Mouse (Mus musculus) mature B cell (primary cell): ENCODE measurements around the gene Ctdsp1.

Experiments
- in situ Hi-C: fragments of 300-500 bp; cut with MboI; formaldehyde crosslinking; loops from 2 replicates; pipeline ENCODE4 v1.14.3; 2019

Gene Ctdsp1

DNA sequence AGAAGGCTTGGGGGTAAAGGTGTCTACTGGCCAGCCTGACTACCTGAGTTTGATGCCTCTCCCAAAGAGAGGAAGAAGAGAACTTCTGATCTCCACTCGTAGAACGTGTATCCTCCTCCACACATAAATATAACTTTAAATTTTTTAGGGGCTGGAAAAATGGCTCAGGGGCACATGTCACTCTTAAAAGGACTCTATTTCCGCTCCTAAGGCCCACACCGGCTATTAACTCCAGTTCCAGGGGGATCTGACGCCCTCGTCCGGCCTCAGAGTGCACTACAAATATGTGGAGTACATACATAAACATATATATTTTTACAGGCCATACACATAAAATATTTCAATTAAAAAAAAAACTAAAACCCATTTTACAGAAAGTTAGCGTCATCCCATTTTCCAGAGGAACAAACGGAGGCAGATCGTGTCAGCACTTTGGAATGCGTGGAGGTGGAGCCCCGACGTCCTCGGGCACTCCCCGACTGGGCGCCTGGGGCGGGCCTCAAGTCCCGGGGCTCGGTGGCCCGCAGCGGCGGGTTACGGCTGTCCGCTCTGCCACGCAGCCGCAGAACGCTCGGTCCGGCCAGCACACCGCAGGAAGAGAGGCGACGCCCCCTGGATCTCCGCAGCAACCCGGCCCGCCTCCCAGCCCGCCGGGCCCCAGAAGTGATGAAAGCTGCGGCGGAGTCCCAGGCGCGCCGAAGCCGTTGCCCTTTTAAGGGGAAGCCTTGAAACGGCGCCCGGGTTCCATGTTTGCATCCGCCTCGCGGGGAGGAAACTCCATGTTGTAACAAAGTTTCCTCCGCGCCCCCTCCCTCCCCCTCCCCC is at the start of gene Ctdsp1:
Ctdsp1 (plus strand) TSS at position 586 of the 825 bp plus-strand sequence.
- in situ Hi-C loops, result no loop called here

GRCm38 (mm10) chr1:74341898-74342297 is 49.4 kb upstream of the Ctdsp1 start:
- in situ Hi-C loops, result no loop called here

DNA sequence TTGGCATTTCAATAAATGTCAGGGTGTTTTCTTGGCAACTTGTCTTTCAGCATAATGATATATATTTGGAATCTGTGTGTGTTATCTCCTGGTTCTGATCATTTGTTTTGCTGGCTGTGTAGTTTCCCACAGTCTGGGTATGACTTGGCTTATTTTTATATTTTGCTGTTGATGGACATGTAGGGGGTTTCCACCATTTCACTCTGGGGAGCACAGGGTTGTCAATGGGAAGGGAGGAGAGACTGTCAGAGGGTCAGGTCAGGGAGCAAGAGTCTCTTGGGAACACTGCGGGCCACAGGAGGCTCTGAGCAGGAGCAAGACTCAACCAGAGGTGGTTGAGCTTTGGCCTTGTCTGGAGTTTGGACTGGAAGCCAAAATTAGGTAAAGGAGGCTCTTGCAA is 49.0 kb upstream of the Ctdsp1 start:
- in situ Hi-C loops, result no loop called here

GRCm38 (mm10) chr1:74343161-74343560 is 48.1 kb upstream of the Ctdsp1 start:
- in situ Hi-C loops, result no loop called here

- in situ Hi-C loops, result no loop called here
These were observed 47.0 kb upstream of the Ctdsp1 start for GRCm38 (mm10) chr1:74344163-74344916.

DNA sequence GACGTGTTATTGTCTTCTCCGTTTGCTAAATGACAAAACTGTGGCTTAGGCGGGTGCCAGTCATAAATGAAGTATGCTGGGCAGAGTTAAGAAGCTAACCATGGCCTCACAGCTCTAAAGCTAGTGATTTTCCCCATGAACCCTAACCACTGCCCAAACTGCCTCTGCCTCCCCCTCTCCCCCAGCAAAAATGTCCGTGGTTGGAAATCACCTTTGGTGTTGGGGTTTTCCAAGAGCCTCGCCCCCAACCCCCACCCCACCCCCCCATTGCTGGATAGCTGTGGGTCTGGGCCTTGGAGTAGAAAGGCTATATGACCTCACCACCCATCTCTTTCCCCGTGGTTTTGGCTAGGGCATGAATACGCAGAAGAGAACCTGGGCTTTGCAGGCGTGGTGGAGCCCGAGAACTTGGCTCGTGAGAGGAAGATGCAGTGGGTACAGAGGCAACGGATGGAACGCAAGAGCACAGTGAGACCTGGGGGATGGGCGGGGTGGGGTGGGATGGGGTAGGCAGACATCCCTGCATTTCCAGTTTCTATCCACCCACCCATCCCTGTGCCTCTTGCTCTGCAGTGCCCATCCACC is 40.0 kb upstream of the Ctdsp1 start:
- in situ Hi-C loops, result no loop called here

DNA sequence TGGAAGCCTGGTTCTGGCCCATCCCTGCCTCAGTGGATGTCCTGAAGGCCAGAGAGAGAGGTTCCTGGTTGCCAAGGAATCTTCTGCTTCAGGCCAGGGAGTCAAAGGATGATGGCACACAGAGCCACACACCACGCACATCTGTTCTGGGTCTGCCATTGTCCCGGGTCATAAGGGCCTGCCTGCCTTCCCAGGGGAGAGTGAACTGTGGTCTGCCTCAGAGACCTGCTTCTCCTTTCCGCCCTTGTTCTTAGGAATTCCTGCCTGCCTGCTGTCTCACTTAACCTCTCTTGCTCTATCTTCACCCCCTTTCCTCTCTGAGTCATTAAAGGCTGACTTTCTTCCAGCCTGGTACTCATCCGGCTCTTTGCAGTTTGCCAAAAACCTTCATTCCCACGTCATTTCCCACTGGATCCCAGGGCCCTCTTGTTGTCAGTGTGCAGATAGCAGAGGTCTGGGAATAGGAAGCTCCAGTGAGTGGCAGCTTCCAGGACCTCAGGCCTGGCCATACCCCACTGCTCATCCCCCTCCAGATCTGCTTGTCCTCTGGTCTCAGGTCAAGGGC is 38.7 kb upstream of the Ctdsp1 start:
- in situ Hi-C loops, result no loop called here

DNA sequence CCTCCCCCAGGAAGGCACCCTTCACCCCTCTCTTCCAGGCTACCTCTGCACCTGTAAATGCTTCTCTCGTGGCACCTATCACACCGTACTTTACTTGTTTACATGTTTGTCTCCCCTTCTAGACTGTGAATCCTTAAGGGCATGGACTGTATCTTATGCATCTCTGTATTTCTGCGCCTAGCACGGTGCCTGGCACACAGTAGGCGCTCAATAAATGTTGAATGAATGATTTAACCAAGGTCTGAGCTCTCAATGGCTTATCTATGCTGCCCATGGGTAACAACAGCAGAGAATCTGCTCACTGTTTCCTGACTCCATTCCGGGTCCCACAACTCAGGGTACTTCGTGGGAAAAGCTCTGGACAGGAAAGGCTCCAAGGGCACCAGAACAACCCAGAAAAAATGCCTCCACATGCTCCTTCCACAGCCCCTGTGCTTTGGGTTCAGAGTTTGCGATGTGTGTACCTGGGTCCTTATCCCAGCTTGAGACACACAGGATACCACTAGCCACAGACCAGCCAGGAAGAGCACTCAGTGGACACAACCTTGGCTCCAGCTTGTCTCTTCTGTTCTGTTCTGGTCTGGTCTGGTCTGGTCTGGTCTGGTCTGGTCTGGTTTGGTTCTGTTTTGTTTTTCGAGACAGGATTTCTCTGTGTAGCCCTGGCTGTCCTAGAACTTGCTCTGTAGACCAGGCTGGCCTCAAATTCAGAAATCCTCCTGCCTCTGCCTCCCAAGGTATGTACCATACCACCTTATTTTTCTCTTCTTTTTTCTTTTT is 37.7 kb upstream of the Ctdsp1 start:
- in situ Hi-C loops, result no loop called here

- in situ Hi-C loops, result no loop called here
These were observed 33.8 kb upstream of the Ctdsp1 start for GRCm38 (mm10) chr1:74357531-74357930.

DNA sequence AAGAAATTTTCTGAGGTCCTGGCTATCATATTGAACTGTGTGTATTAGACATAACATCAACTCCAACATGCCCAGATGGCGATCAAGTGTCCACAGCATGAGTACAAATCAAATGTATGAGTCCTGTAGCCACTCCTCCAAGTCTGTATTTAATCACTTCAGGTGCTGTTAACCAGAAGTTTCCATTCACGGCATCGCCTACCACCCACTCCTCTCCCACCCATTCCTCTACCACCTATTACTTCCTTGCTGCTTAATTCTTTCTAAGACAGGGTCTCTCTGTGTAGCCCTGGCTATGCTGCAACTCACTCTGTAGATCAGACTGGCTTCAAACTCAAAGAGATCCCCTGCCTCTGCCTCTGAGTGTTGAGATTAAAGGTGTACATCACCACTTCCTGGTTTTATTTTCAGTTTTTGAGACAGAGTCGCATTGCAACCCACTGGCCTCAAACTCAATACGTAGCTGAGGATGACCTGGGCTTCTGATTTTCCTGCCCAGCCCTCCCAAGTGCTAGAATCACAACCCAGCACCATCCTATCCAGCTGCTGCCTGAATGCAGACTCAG is 31.3 kb upstream of the Ctdsp1 start:
- in situ Hi-C loops, result no loop called here

DNA sequence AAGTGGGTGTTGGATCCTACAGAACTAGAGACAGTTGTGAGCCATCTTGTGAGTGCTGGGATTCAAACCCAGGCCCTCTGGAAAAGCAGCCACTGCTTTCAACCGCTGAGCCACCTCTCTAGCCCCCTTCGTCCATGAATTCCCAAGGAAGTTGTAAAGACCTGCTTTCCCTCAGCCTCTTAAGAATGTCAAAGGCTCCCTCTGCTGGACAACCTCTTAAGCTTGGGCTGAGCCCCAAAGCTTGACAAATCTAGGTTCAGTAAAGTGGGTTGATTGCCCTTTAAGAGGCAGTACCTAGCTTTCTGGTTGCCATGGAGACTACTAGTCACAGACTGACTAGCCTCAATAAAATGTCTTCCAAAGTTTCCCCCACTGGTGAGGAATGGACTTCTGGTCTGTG is 29.5 kb upstream of the Ctdsp1 start, which contains the start of gene Catip:
Catip (plus strand) TSS at position 297 of the 400 bp plus-strand sequence.
- in situ Hi-C loops, result no loop called here

- in situ Hi-C loops, result no loop called here
These were observed 28.7 kb upstream of the Ctdsp1 start for GRCm38 (mm10) chr1:74362325-74363229.

- in situ Hi-C loops, result no loop called here
These were observed 27.9 kb upstream of the Ctdsp1 start for GRCm38 (mm10) chr1:74363437-74363836.

DNA sequence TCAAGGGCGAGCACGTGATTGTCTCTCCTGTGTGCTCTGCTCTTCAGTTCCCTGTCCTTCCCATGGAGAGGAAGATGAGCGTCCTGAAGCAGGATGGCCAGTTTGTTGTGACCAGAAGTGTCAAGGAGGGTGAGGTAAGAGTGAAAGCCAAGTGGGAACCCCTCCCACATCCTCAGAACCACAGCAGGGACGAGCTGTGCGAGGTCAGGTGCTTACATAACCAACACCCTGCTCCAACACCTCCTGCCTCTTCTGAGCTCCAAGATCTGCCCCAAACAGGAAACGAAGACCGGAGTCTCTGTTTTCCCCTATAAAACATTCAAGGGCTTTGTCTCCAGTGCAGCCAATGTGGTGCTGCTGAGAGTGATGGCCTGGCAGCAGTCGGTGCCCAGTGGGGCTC is 27.0 kb upstream of the Ctdsp1 start:
- in situ Hi-C loops, result no loop called here

DNA sequence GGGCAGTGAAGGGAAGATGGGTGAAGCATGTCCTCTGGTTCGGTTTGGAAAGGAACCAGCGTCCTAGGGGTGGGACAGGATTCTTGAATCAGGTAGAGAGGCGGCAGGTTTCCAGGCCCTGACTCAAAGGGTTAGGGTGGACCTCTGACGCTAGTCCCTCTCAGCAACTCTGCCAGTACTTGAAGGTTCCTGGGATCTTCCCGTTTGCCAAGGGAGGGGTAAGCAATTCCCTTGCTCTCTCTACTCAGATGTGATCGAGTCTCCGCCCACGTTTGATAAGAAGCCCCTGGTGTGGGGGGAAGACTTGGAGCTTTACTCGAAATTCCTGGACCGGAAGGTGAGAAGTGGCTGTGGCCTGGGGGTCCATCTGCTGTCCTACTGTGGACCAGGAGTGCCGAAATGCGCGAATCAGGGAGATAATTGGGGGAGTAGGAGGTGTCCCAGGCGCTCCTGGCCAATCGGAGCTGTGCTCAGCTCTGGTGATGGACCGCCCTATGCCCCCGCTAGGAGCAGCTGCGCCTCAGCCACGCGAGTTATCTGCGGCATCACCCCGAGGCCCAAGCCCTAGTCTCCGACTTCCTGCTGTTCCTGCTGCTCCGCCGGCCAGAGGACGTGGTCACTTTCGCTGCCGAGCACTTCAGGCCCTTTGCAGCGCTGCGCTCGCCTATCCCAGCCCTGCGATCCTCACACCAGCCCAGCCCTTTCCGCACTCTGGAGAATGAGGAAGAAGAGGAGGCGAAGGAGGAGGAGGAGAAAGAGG is 23.2 kb upstream of the Ctdsp1 start:
- in situ Hi-C loops, result no loop called here

DNA sequence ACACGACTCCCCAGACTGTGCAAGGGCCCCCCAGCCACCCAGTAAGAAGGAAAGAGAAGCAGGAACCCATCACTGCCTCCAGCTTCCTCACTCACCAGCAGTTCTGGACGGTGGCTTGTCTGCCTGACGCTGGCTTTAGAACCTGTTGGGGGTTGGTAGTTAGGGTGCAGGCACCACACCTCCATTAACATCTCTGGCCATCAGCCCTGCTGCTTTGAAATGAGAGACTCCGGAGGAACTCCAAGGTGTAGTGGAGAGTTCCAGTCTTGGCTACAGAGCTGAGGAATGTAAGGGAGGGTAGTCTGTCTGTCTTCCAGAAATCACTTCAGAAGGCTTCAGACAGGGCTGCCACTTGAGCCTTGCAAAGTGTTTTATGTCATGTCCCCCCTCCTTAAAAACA is 21.3 kb upstream of the Ctdsp1 start:
- in situ Hi-C loops, result no loop called here

DNA sequence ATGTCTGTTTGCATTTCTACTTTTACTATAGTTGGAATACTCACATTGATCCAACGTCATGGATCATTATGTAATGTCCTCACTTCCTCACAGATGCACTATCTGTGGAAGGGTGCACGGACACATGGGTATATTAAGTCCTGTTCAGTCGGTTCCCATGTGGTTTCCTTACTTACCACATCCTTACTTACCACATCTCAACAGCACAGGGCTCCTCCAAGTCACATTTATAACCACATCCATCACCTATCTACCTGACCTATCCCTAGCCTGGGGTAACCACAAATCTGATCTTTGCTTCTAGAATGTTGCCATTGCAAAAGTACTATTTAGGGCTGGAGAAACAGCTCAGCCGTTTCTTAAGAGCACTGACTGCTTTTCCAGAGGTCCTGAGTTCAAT is 17.9 kb upstream of the Ctdsp1 start:
- in situ Hi-C loops, result no loop called here

DNA sequence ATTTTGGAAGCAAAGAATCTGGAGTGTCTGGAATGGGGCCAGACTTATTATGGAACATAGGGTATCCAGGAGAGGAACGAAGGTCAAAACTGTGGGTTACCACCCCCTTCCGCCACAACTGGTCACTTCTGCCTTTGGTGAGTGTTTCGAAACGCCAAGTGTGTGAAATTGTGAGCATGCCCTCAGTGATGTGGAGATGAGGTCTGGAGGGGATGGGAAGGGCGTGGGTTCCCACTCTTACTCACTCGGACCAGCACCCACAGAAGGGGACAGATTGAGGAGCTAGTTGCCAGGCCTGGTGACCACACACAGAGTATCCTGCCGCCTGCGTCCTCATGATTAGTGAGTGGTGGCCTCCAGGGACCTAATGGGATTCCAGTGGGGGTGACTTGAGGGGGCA is 16.3 kb upstream of the Ctdsp1 start, which contains the start of gene Slc11a1:
Slc11a1 (plus strand) TSS at position 216 of the 400 bp plus-strand sequence.
- in situ Hi-C loops, result no loop called here

DNA sequence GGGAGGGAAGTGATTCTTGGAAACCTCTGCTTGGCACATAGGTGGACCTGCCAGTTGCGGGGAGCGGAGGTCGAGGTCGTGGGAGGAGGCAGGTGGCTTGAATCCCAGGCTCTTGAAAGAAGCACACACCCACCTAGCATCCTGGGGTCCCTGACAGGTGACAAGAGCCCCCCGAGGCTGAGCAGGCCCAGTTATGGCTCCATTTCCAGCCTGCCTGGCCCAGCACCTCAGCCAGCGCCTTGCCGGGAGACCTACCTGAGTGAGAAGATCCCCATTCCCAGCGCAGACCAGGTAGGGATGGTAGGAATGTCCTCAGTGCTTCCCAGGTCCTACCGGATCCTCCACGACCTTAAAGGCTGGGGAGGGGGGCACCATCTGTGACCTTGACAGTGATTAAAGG is 15.7 kb upstream of the Ctdsp1 start:
- in situ Hi-C loops, result no loop called here
